Mouse (Mus musculus): ENCODE data around the gene Rsph6a. TPM values are rescaled to one million over a fixed set of nuclear protein-coding genes. Genes with fewer than 3 reads are reported as not detected.

The Rsph6a gene
- not detected in 2 replicates for total RNA-seq (2014; rRNA removed)
- polyA plus RNA-seq (2015; fragmentation: Nextera tagmentation; extraction: Ambion mirVana) = 0.19 and 0.44 TPM in 2 replicates

DNA sequence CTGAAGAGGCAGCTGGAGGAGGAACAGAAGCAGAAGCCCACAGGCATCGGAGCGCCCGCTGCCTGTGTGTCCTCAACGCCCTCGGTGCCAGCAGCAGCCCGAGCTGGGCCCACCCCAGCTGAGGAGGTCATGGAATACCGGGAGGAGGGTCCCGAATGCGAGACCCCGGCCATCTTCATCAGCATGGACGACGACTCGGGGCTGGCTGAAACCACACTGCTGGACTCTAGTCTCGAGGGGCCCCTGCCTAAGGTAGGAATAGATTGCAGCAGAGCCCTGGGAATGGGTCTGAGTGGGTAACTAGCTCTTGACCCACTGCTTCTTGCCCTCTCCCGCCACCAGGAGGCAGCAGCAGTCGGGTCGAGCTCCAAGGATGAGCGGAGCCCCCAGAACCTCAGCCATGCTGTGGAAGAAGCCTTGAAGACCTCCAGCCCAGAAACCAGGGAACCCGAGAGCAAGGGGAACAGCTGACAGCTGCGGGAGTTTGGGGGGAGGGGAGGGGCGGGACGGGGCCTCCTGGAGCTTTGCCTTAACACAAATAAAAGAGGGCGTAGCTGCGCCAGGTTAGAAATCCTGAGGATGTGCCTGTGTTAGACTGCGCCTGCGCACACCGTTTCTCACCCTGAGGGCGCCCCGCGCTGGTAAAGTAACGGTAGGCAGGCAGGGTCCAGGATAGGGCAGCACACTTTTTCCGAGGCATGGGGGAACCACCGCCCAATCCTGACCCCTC is at the start of gene Rsph6a:
Gene Rsph6a, plus strand, starts transcription at position 644 of the 730 bp plus-strand sequence.
- H3K4me2 ChIP-seq (ENCODE audit: low read depth, low read length) = peak within 1 kb of the TSS; percentile 50
- no peaks in the 10 kb centered on the region for H3K4me1 ChIP-seq (ENCODE audit: insufficient read depth, low read length)
- H3K36me3 ChIP-seq (ENCODE audit: insufficient read depth, low read length) = peaks cover 18% of the 10 kb centered on the region
- peak; percentile 83 for TF ChIP-seq CTCF (IDR thresholded peaks at IDR 0.05; ENCODE audit: low read depth)
- H3K27me3 ChIP-seq (ENCODE audit: insufficient read depth, low read length) = no peaks in the 10 kb centered on the region
- H3K27ac ChIP-seq = no peak within 1 kb of the TSS
- WGBS = 26% methylated on average over 32 of the region's 33 CpGs
- H3K9me3 ChIP-seq (ENCODE audit: low read length) = no peaks in the 10 kb centered on the region
- DNase-seq (ENCODE audit: low spot score) (peak; percentile 87), ATAC-seq (peak; percentile 83)
- 0 out of 2 replicates have a peak within 1 kb of the TSS, but pooled peaks have one; percentile 7 for H3K4me3 ChIP-seq (ENCODE audit: low read length)
- H3K9ac ChIP-seq (replicated peaks; ENCODE audit: low read length) = peak within 1 kb of the TSS; percentile 22; the same call in 1 of the 2 replicates

GRCm38 (mm10) chr7:19005417-19006121 is 48.9 kb upstream of the Rsph6a start:
- no peak for TF ChIP-seq CTCF (IDR thresholded peaks at IDR 0.05; ENCODE audit: low read depth)
- Histone ChIP-seq H3K9me3 (ENCODE audit: low read length) (no peaks in the 10 kb centered on the region), H3K4me3 (ENCODE audit: low read length) (peak overlapping the region; percentile 59; the same call in 1 of the 2 replicates), H3K4me2 (ENCODE audit: low read depth, low read length) (peak overlapping the region; percentile 91), H3K27ac (no peak overlapping the region), H3K4me1 (ENCODE audit: insufficient read depth, low read length) (peaks cover 19% of the 10 kb centered on the region), H3K36me3 (ENCODE audit: insufficient read depth, low read length) (no peaks in the 10 kb centered on the region), H3K9ac (replicated peaks; ENCODE audit: low read length) (no peak overlapping the region; the same call in 1 of the 2 replicates), H3K27me3 (ENCODE audit: insufficient read depth, low read length) (no peaks in the 10 kb centered on the region)
- DNase-seq (ENCODE audit: low spot score) = no peak
- 72% methylated on average over 34 of the region's 34 CpGs for WGBS
- ATAC-seq = no peak

GRCm38 (mm10) chr7:19006476-19006875 is 48.0 kb upstream of the Rsph6a start:
- TF ChIP-seq CTCF (IDR thresholded peaks at IDR 0.05; ENCODE audit: low read depth) = peak; percentile 99
- DNase-seq (ENCODE audit: low spot score) (peak; percentile 95), ATAC-seq (no peak)
- H3K27me3 ChIP-seq (ENCODE audit: insufficient read depth, low read length) = no peaks in the 10 kb centered on the region
- no peaks in the 10 kb centered on the region for H3K36me3 ChIP-seq (ENCODE audit: insufficient read depth, low read length)
- H3K9ac ChIP-seq (replicated peaks; ENCODE audit: low read length) = no peak overlapping the region
- WGBS = 6% methylated on average over 12 of the region's 12 CpGs
- no peak overlapping the region for H3K4me3 ChIP-seq (ENCODE audit: low read length)
- H3K4me1 ChIP-seq (ENCODE audit: insufficient read depth, low read length) = peaks cover 19% of the 10 kb centered on the region
- H3K4me2 ChIP-seq (ENCODE audit: low read depth, low read length) = peak overlapping the region; percentile 91
- no peaks in the 10 kb centered on the region for H3K9me3 ChIP-seq (ENCODE audit: low read length)
- H3K27ac ChIP-seq = no peak overlapping the region

DNA sequence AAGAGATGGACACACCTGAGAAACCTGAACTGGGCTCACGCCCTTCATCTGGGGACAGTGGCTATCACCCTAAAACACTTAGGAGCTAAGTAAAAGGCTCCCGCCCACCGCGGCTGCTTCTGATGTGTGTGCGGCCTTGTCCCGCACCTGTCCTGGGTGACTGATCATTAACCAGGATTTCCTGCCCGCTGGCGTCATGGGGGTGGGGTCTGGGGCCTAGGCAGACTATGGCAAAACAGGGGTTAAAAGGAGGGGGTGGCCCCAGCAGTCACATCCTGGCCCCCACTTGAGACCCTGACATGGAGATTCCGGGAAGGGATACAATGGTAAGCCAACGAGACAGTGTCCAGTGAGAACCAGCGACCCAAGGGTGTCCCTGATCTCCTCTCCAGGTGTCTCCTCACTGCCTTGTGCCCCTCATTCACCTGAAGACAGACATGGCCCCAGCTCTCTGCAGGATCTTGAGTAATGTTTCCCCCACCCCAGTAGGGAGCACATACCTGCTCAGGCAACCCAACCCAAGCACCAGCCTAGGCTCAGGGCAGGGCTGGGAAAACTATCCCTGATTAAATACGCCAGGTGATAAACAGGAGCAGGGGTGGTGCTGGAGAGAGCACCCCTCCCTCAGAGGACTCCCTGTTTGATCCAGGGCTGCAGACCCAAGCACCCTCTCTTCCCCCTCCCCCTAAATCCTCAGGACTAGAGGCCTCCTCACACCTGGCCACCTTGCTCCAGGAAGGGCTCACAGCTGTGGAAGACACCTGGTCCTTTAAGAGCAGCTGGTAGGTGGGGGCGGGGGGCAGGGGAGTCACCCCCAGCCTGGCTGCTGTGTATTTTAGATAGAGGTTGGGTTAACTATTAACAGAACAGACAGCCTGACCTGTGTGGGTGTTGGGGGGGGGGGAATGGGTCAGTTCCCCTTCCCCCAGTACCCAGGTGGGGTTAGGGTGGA is 47.2 kb upstream of the Rsph6a start:
- ATAC-seq (no peak), DNase-seq (ENCODE audit: low spot score) (no peak)
- Histone ChIP-seq H3K9me3 (ENCODE audit: low read length) (no peaks in the 10 kb centered on the region), H3K27me3 (ENCODE audit: insufficient read depth, low read length) (no peaks in the 10 kb centered on the region), H3K36me3 (ENCODE audit: insufficient read depth, low read length) (no peaks in the 10 kb centered on the region), H3K9ac (replicated peaks; ENCODE audit: low read length) (no peak overlapping the region), H3K4me1 (ENCODE audit: insufficient read depth, low read length) (peaks cover 19% of the 10 kb centered on the region), H3K4me2 (ENCODE audit: low read depth, low read length) (no peak overlapping the region), H3K4me3 (ENCODE audit: low read length) (no peak overlapping the region), H3K27ac (no peak overlapping the region)
- WGBS = 80% methylated on average over 13 of the region's 13 CpGs
- no peak for TF ChIP-seq CTCF (IDR thresholded peaks at IDR 0.05; ENCODE audit: low read depth)

GRCm38 (mm10) chr7:19010581-19010980 is 43.9 kb upstream of the Rsph6a start:
- H3K27ac ChIP-seq = no peak overlapping the region
- no peak overlapping the region for H3K9ac ChIP-seq (replicated peaks; ENCODE audit: low read length)
- no peak for DNase-seq (ENCODE audit: low spot score)
- no peak for TF ChIP-seq CTCF (IDR thresholded peaks at IDR 0.05; ENCODE audit: low read depth)
- H3K36me3 ChIP-seq (ENCODE audit: insufficient read depth, low read length) = no peaks in the 10 kb centered on the region
- no peak overlapping the region for H3K4me2 ChIP-seq (ENCODE audit: low read depth, low read length)
- H3K27me3 ChIP-seq (ENCODE audit: insufficient read depth, low read length) = no peaks in the 10 kb centered on the region
- H3K4me3 ChIP-seq (ENCODE audit: low read length) = no peak overlapping the region
- no peak for ATAC-seq
- H3K9me3 ChIP-seq (ENCODE audit: low read length) = no peaks in the 10 kb centered on the region
- WGBS = 87% methylated on average over 7 of the region's 7 CpGs
- H3K4me1 ChIP-seq (ENCODE audit: insufficient read depth, low read length) = peaks cover 8% of the 10 kb centered on the region

GRCm38 (mm10) chr7:19012025-19012621 is 42.4 kb upstream of the Rsph6a start:
- peak overlapping the region; percentile 16 for H3K4me3 ChIP-seq (ENCODE audit: low read length)
- 4% methylated on average over 25 of the region's 31 CpGs for WGBS
- H3K36me3 ChIP-seq (ENCODE audit: insufficient read depth, low read length) = no peaks in the 10 kb centered on the region
- no peak for TF ChIP-seq CTCF (IDR thresholded peaks at IDR 0.05; ENCODE audit: low read depth)
- no peak overlapping the region for H3K27ac ChIP-seq
- H3K9ac ChIP-seq (replicated peaks; ENCODE audit: low read length) = peak overlapping the region; percentile 51
- ATAC-seq = no peak
- no peak for DNase-seq (ENCODE audit: low spot score)
- H3K27me3 ChIP-seq (ENCODE audit: insufficient read depth, low read length) = no peaks in the 10 kb centered on the region
- H3K4me1 ChIP-seq (ENCODE audit: insufficient read depth, low read length) = no peaks in the 10 kb centered on the region
- H3K9me3 ChIP-seq (ENCODE audit: low read length) = no peaks in the 10 kb centered on the region
- H3K4me2 ChIP-seq (ENCODE audit: low read depth, low read length) = peak overlapping the region; percentile 54

All from hindbrain, postnatal 0 days (tissue).